Mouse (Mus musculus) cerebellum, postnatal 36 days (tissue): Measurements from ENCODE around the gene Dnm1l.
"Not testable (repeated sequence)": the region's sequence is repeated elsewhere in the genome, so short reads cannot be mapped to it uniquely, and the experiment has no call there.

Source experiments
- DNase-seq, 2 experiments: peaks; one replicate each; pipeline ENCODE4 v3.0.0; 2021 to 2022; ENCODE audit warnings: mixed read lengths in 2 of 2

Gene Dnm1l

GRCm38 (mm10) chr16:16358481-16359100 lies at the start of gene Dnm1l:
Gene Dnm1l (minus strand): TSS chr16:16358959.
- peak; percentile 93 to 94 for DNase-seq

DNA sequence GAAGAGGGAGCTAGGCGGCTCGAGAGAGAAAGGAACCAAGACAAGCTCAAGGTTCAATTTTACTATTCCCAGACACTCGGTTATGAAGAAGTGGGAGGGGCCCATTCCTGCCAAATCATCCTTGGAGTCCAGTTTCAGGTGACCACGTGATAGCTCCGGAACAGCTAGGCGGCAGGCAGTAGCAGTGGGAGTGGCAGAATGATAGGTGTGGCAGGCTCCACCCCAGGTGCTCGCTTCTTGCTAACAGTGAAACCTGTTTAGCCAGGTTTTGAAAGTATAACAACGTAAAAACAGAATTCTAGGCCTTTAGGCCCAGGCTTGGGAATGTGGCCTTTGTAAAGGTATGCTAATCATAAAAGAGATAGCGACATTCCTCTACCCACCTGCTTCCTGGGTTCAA lies 8.5 kb upstream of the Dnm1l start:
- not testable (repeated sequence) for DNase-seq

DNA sequence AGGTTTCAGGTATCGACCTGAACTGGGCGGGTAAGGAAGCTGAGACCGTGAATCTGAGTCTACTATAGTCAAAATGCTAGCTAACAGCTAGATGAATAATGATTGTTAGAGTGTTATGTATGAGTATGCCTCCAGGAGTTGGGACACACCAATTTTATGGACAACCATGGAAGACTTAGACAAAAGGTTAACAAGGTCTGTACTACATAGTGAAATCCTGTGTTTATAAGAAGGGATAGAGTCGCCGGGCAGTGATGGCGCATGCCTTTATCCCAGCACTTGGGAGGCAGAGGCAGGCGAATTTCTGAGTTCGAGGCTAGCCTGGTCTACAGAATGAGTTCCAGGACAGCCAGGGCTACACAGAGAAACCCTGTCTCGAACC lies 333 bp upstream of the Dnm1l start:
- DNase-seq, result peak in 1 of 2 experiments; percentile 6

DNA sequence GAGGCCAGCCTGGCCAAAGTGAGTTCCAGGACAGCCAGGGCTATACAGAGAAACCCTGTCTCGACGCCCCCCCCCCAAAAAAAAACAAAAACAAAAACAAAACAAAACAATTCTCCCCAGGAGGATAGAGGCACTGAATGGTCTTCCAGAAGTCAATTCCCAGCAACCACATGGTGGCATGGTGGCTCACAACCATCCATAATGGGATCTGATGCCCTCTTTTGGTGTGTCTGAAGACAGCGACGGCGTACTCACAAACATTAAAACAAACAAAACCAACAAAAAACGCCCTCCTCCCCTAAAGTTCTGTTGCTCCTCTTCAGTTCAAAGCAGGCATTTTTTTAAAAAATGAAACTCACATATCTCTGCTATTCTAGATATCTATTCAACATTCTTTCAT lies 851 bp downstream of the Dnm1l start:
- DNase-seq, result peak in 1 of 2 experiments; percentile 12

DNA sequence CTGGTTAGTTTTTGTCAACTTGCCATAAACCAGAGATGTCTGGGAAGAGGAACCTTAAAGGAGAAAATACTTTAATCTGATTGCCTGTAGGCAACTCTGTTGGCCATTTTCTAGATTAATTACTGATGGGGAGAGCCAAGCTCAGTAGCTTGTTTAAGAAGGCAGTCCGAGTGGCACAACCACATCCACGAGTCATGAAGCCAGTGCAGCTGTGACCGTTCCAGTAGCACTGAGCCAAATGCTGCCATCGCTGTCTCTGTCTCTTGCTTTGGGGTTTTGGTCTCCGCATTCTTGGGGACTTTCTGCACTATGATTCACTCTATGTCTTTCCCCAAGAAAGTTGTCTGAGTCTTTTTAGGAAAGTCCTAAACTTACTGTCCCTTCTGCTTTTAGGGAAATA lies 12.3 kb downstream of the Dnm1l start:
- no peak for DNase-seq

- DNase-seq, result no peak
Observed at GRCm38 (mm10) chr16:16325775-16326336, 32.9 kb downstream of the Dnm1l start.

DNA sequence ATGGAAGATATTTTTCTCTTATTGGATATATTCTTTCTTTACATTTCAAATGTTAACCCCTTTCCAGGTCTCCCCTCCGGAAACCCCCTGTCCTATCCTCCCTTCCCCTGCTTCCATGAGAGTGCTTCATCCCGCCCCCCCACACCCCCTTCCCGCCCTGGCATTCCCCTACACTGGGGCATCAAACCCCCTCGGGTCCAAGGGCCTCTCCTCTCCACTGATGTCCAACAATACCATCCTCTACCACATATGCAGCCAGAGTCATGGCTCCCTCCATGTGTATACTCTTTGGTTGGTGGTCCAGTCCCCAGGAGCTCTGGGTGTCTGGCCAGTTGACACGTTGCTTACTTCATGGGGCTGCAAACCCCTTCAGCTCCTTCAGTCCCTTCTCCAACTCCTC lies 47.4 kb downstream of the Dnm1l start:
- DNase-seq, result no peak

- DNase-seq, result no peak
Observed at GRCm38 (mm10) chr16:16303888-16304287, 54.9 kb downstream of the Dnm1l start.

GRCm38 (mm10) chr16:16303138-16303827 lies 55.5 kb downstream of the Dnm1l start:
- DNase-seq, result peak; percentile 56 to 57

DNA sequence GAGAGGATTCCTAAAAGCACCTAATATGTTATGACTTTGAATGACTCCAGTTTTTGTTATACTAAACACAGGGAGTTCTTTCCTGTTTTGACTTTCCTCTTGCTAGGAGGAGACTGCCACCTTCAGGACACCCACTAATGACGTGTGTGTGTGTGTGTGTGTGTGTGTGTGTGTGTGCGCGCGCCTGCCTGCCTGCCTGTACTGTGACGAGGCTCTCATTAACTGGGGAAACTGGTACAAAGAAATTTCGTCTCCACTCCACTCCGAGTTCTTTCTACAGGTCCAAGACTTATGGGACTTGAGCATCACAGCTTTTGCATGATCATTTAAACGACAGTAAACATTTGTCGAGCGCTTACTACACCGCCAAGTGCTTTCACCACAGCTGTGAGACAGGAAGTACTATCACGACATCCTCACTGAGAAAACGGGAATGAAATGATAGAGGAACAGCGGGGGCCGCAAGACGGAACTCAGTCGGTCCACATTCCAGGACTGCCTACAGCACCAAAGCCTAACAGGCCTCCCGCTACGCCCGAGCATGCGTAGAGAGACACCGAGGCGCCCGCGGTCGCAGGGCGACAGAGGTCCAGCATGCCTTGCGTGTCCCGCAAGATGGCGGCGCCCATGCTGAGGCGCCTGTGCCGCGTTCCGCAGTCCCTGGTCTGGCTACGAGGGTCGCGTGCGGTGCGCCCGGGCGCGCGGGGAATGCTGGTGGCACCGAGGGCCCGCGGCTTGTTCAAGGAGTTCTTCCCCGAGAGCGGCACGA lies 56.2 kb downstream of the Dnm1l start, which contains the start of gene Yars2:
TSS of gene Yars2 (plus strand) at position 597 of the 769 bp plus-strand sequence.
- peak; percentile 95 to 96 for DNase-seq

DNA sequence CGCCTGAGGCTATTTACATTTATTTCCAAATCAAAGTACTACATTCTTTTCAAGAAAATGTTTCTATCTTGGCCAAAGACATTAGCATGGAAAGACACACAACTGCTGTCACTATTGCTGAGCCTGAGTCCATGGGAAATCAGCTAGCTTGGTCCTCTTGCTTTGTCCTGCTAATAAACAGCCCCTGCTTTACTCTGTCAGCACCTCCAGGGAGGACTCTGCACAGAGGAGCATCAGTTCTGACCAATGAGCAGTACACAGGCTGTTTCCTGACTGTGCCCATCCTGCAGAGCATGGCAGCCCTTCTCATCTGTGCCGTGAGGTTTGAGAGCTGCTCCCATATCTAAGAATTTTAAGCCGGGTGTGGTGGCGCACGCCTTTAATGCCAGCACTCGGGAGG lies 85.0 kb downstream of the Dnm1l start:
- no peak for DNase-seq

- no peak for DNase-seq
Observed at GRCm38 (mm10) chr16:16272978-16273377, 85.8 kb downstream of the Dnm1l start.

- DNase-seq, result no peak
Observed at GRCm38 (mm10) chr16:16262436-16262835, 96.3 kb downstream of the Dnm1l start.
